Mouse (Mus musculus) ovary, adult 18-20 months (tissue): ENCODE data around the gene Rfc2.

Experiments used
- DNase-seq: peaks from one replicate; pipeline ENCODE4 v3.0.0; 2022; ENCODE audit warnings: low spot score, mixed read lengths

Gene Rfc2

GRCm38 (mm10) chr5:134581146-134581545, at the start of gene Rfc2:
Gene Rfc2, plus strand, starts transcription at chr5:134581366.
- DNase-seq, result no peak

DNA sequence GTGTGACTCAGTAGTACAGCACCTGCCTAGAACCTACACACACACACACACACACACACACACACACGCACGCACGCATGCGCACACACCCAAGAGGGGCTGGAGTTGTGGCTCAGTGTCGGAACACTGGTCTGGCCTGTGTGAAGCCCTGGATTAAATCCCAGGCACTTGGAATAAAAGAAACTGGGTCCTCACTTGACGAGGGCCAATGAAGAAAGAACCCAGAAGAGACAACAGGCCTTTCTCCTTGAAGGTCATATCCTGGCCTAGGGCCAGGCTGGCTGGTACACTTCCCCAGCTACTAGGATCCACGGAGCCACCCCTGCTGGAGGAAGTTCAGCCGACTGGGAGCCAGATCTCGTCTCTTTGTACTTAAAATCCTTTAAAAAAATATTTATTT, 49.6 kb upstream of the Rfc2 start:
- DNase-seq, result no peak

DNA sequence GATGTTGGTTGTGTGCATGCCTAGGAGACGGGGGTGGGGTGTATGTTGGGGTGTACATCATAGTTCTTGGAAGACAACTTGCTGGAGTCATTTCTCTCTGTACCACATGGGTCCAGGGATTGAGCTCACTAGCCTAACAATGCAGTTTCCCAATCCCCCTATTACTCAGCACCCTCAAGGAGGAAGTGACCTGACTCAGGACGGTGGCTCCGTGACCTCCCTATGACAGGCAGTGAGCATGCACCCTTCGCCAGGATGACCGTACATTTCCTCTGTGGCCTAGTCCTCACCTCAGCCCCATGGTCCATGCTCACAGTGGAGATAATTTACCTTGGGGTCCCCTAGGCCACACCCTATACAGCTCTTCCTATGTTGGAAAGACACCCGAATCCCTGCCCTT, 48.7 kb upstream of the Rfc2 start:
- DNase-seq, result no peak

DNA sequence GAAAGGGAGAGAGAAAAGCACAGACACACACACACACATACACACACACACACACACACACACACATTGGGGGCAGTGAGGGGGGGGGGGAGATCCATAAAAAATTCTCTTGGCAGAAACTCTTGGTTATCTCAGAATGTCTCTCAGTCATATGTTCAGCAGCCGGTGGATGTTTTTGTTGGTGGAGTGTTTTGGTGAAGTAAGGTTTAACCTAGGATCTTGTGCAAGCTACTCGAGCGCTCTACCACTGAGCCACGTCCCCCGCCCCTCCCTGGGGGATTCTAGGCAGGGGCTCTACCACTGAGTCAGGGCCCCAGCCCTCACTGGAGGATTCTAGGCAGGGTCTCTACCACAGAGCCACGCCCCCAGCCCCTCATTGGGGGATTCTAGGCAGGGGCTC, 45.1 kb upstream of the Rfc2 start:
- DNase-seq, result no peak

DNA sequence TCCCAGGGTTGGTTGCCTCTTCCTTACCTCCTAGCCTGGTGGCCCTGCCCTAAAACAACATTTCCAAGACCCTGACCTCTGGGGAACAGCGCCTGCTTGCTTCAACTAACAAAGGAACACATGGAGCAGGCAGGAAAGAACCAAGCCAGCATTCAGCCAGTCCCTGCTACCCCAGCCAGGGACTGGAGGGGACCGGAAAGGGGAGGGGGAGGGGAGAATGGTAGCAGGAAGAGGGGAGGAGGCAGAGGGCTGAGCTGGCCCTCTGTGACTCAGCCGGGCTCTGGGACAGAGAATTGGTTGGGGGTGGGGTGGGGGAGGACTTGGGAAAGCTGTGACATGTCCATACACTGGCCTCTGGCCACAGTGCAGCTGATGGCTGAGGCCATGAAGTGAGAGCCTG, 41.3 kb upstream of the Rfc2 start:
- DNase-seq, result peak; percentile 25

DNA sequence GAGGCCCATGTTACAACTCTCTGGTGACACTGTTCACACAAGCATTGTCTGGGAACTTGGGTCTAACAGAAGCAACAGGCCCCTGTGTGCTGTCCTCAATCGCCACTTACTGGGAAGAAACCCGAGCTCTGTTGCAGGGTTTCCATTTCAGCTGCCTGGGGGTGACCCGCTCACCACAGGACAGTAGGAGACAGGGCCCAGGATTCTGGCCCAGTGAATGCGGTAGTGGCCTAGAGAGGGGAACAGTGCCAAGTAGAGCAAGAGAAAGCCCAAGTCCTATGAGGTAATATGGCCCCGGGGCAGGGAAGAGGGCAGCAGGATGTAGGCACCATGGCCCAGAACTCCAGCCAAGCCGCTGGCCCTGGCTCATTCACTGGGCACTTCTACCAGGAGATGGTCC, 40.3 kb upstream of the Rfc2 start:
- no peak for DNase-seq

DNA sequence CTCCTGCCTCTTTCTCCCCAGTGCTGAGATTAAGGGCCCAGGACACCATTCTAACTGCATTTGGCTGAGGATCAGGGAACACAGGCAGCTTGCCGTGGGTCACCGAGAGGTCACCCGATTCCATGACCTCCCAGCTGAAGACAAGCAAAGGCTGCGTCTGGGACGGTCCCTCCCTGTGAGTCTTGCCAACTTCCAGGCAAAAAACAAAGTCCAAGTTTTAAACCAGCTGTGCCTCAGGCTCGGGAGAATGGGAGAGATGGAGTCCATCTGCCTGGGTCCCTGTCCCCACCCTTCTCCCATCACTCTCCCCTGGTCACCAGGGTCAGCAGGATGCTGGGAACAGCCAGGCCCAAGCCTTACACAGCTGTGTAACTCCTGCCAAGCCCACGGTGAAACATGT, 39.5 kb upstream of the Rfc2 start:
- DNase-seq, result peak; percentile 32

- DNase-seq, result no peak
These were observed 36.5 kb upstream of the Rfc2 start for GRCm38 (mm10) chr5:134544516-134545241.

DNA sequence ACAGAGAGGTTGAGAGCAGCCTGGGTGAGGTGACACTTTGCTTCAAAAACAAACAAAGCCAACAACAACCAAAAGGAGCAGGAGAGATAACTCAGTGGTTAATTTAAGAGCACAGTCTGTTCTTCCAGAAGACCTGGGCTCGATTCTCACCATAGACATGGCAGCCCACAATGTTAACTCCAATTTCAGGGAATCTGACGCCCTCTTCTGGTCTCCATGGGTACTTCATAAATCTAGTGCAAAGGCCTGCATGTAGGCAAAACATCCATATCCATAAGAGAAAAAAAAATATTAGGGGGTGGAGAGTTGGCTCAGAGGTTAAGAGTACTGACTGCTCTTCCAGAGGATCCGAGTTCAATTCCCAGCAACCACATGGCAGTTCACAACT, 35.9 kb upstream of the Rfc2 start:
- no peak for DNase-seq

DNA sequence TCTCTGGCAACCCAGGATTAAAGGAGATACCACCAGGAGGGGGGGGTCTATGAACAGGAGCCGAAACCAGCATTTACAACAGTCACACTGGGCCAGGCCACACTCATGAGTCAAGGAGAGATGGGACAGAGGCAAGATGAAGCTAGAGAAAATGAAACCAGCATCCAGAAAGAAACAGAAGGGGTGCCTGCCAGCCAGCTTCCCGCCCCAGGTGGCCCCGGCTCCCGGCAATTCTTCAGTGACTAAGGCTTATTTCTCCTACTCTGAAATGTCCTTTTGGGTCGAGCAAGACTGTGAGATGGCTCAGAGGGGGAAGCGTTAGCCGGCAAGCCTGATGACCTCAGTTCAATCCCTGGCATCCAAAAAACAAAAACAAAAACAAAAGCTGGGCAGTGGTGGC, 34.4 kb upstream of the Rfc2 start:
- no peak for DNase-seq

DNA sequence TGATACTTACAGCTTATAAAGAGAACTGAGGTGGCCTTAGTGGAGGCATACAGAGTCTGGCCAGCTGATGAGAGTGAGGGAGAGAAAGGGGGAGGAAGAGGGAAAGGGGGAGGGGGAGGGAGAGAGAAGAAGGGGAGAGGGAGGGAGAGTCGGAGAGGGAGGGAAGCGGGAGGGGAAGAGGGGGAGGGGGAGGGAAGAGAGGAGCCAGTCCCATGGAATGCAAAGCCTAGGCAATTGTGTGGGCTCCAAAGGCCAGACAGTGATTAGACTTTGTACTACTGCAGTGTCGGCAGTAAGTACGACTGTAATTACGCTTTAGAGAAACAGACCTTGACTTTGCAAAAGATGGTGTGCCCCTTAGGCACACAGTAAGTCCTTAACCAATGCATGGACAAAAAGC, 32.9 kb upstream of the Rfc2 start:
- DNase-seq, result no peak

- DNase-seq, result no peak
These were observed 31.5 kb upstream of the Rfc2 start for GRCm38 (mm10) chr5:134549640-134550168.

- no peak for DNase-seq
These were observed 30.3 kb upstream of the Rfc2 start for GRCm38 (mm10) chr5:134550836-134551232.

DNA sequence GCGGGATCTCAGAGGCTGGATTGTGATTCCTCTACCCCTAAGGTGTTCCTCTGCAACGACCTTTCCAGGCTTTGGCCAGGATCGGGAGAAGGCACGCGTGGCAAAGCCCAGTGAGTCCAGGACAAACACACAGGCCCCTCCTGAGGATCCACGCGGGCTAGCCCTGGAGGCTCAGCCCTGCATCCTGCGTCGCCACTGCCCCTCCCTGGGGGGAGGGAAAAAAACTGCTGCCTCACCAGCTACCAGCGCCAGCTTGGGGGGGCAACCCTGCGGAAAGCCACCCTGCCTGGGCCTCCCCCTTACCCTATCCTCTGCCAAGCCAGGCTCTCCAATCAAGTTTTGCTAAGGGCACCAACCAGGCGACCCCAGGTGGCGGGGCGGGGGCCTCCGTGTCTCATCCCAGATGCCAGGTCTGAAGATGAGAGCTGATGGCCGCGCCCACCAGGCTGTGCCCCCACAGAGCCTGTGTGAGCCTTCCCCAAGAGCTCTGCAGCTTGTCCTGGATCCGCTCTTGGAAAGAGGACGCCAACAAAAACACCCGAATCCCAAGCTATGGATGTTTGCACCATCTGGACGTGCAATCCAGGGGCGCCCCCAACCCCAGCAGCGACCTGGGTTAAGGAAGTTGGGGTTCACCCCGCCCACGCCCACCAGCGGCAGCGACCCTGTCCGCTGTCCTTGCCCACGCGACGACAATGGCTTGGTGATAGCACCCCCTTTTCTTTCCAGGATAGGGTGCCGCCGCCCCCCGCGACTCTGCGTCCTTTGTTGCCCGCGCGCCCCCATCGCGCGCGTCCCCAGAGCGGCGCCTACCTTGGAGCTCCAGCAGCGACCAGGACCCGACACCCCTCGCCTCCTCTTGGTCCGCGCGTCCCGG, 29.7 kb upstream of the Rfc2 start:
- peak; percentile 15 for DNase-seq

- DNase-seq, result peak; percentile 97
These were observed 28.8 kb upstream of the Rfc2 start, which contains the start of gene Clip2 for GRCm38 (mm10) chr5:134552110-134552972. Gene Clip2, minus strand, starts transcription at chr5:134552434.

- no peak for DNase-seq
These were observed 27.1 kb upstream of the Rfc2 start for GRCm38 (mm10) chr5:134553951-134554546.

DNA sequence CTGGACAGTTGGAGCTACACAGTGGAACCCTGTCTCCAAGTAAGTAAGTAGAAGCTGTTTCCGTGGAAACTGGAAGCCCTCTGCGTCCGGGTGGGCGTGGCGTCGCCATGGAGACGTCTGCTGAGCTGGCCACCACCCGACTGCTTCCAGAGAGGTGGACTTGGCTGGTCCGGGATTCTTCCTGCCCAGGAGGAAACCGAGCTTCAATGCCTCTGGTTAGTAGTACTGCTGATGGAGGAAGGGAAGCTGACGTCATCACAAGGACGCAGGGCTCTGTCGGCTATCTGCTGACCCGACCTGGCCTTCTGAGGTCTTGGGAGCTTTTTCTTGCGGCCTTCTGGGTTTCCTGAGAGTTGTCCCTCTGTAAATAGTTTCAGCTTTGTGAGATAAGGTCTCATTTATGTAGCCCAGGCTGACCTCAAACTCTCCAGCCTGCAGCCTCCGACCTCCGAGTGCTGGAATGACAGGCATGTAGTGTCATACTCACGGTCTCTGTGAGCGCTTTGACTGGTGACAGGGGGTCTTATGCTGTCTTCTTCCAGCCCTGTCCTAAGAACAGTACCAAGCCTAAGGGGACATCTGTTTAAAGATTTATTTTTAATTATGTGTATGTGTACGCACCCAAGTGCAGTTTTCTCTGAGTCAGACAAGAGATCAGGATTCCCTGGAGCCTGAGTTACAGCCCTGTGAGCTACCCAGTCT, 25.6 kb upstream of the Rfc2 start:
- DNase-seq, result peak; percentile 71

DNA sequence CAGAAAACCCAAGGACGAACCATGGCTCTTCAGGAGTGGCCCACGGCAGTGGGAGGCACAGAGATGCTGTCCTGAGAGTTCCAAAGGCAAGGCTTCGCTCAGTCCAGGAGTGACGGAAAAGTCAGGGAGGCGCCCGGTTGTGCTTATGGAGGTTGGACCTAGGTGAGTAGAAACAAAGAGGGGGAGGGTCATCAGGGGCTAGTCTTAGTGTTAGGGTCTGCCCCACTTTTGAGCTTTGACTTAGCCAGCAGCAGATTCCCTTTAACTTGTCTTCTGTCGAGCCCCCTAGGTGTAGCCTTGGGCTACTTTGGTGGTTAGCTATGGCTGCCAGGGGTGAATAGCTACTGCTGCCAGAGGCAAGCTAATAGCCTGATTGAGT, 21.1 kb upstream of the Rfc2 start, which contains the start of gene Syna:
Gene Syna (minus strand): TSS at position 101 of the 379 bp plus-strand sequence.
- no peak for DNase-seq

DNA sequence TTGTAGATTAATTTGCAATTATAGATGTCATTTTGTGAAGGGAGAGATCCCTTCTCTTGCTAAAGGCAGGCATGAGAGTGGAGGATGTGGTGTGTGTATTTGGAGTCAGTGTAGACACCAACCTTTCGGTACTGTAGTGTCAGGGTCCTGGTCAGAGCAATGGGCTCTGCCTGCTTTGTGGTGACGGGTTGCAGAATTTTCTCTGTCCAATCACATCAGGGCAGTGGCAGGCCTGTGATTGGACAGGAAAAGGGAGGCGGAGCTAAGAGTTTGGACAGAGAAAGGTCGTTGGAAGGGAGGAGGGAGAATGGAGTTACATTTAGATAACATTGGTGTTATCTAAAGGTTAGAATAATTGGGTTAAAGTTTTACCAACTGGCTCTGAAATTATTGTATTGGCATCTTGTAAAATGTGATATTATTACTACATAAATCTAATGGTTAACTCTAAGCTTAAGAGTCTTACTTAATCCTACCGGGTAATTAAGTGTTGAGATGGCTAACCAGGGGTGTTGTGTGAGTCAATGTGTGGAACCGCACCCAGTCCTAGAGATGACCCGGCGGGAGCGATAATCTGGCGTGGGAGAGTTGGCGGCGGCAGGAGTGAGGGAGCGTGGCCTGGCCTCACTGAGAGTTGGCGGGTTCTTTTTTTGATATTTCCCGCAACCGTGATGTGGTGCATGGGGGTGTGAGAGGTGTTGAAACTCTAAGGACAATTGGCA, 20.6 kb upstream of the Rfc2 start:
- DNase-seq, result no peak

- no peak for DNase-seq
These were observed 16.9 kb upstream of the Rfc2 start for GRCm38 (mm10) chr5:134564272-134564671.
